Mouse (Mus musculus): ENCODE data around the gene Exd1. TPM values are rescaled to one million over a fixed set of nuclear protein-coding genes. Genes with fewer than 3 reads are reported as not detected.

Exd1 gene
- polyA plus RNA-seq, 1 experiment, result 3.1 TPM

Other genes starting within 250 kb of the Exd1 start
- 5.5 and 6.4 TPM in 2 replicates for gene Dll4, start 221.8 kb downstream of the Exd1 start, polyA plus RNA-seq (2012; rRNA removed)
- gene Chac1, start 196.4 kb downstream of the Exd1 start, polyA plus RNA-seq (2012; rRNA removed), result 1.4 and 1.5 TPM in 2 replicates
- 11.1 and 13.1 TPM in 2 replicates for gene Ino80, start 69.9 kb downstream of the Exd1 start, polyA plus RNA-seq (2012; rRNA removed)
- gene Chp1, start 70 bp upstream of the Exd1 start, polyA plus RNA-seq (2012; rRNA removed), result 133 and 134 TPM in 2 replicates
- gene Nusap1, start 70.7 kb upstream of the Exd1 start, polyA plus RNA-seq (2012; rRNA removed), result 1.6 TPM in 2 replicates
- 2.5 and 3.6 TPM in 2 replicates for gene Oip5, start 70.8 kb upstream of the Exd1 start, polyA plus RNA-seq (2012; rRNA removed)
- gene Ndufaf1, start 115.2 kb upstream of the Exd1 start, polyA plus RNA-seq (2012; rRNA removed), result 18.4 and 20.0 TPM in 2 replicates
- gene Rtf1, start 127.4 kb upstream of the Exd1 start, polyA plus RNA-seq (2012; rRNA removed), result 17.4 and 21.7 TPM in 2 replicates
- gene Itpka, start 194.7 kb upstream of the Exd1 start, polyA plus RNA-seq (2012; rRNA removed), result 0.55 and 0.75 TPM in 2 replicates
- 0.19 and 0.34 TPM in 2 replicates for gene Ltk, start 212.8 kb upstream of the Exd1 start, polyA plus RNA-seq (2012; rRNA removed)
- gene Rpap1, start 239.9 kb upstream of the Exd1 start, polyA plus RNA-seq (2012; rRNA removed), result 12.0 and 13.7 TPM in 2 replicates

All from urinary bladder, adult 2 months (tissue).